In genomic region chr13:91476596-91477100, GRCm38 (mm10) we compare ENCODE assay signal across 25 mouse cellular contexts. TPM values are rescaled to one million over a fixed set of nuclear protein-coding genes. Genes with fewer than 3 reads are reported as not detected.
A peak's percentile ranks its signal among the peaks of the same experiment; 100 is the strongest.
DNase-seq lines count a peak whose midpoint lies in the region; ATAC-seq and TF ChIP-seq lines count a peak whose summit lies in the region.
"Had no signal": no experiment of that assay in that cellular context is flagged by ENCODE, and none has a peak within 500 bp of the region (broad histone marks: within the 10 kb centered on the region; RNA-seq: fewer than 3 reads in every experiment).

No protein-coding gene starts in this region.

- no peaks in the 10 kb centered on the region for H3K27me3 ChIP-seq in liver, embryonic 13.5 days
- no peaks in the 10 kb centered on the region for H3K27me3 ChIP-seq in stomach, postnatal 0 days (ENCODE audit: control insufficient read depth, insufficient read depth, low read length)
- H3K27me3 ChIP-seq: embryonic facial prominence, embryonic 15.5 days; heart, embryonic 13.5 days; hindbrain, embryonic 12.5 days; Patski had no signal

- H3K36me3 ChIP-seq in liver, embryonic 13.5 days = peaks cover 6% of the 10 kb centered on the region; the same call in 1 of the 2 replicates
- no peaks in the 10 kb centered on the region for H3K36me3 ChIP-seq in stomach, postnatal 0 days (ENCODE audit: control insufficient read depth, insufficient read depth, low read length)
- H3K36me3 ChIP-seq: embryonic facial prominence, embryonic 15.5 days; heart, embryonic 13.5 days; hindbrain, embryonic 12.5 days had no signal

- WGBS in liver, embryonic 13.5 days (ENCODE audit: insufficient replicate concordance) = 78% methylated on average over 1 of the region's 1 CpGs
- WGBS in stomach, postnatal 0 days = 93% methylated on average over 1 of the region's 1 CpGs

- H3K4me1 ChIP-seq in liver, embryonic 13.5 days (replicated peaks) = peaks cover 53% of the 10 kb centered on the region
- no peaks in the 10 kb centered on the region for H3K4me1 ChIP-seq in stomach, postnatal 0 days (replicated peaks; ENCODE audit: control insufficient read depth, insufficient read depth)

- peak; percentile 68 for DNase-seq in kidney, adult 9 months
- no peak for DNase-seq in kidney, postnatal 10 days
- DNase-seq in 416B (ENCODE audit: low read depth) = peak; percentile 80
- DNase-seq in liver, embryonic 13.5 days = peak; percentile 23
- no peak for DNase-seq in urinary bladder, postnatal 14 days (ENCODE audit: low spot score)
- DNase-seq in heart, postnatal 10 days = no peak
- DNase-seq in stomach, postnatal 0 days (ENCODE audit: low spot score) = no peak
- DNase-seq: adrenal gland, postnatal 14 days; B cell, adult 2 months; cerebellum, adult 18-20 months; cerebellum, postnatal 10 days; embryo, embryonic 11 days; gastrocnemius, adult 2 months; gastrocnemius, postnatal 36 days; heart, adult 11 months; heart, postnatal 4 days had no signal

- no peak overlapping the region for H3K4me2 ChIP-seq in liver, embryonic 13.5 days
- no peak overlapping the region for H3K4me2 ChIP-seq in stomach, postnatal 0 days (replicated peaks; ENCODE audit: low read depth)
- H3K4me2 ChIP-seq: embryonic facial prominence, embryonic 15.5 days; heart, embryonic 13.5 days; hindbrain, embryonic 12.5 days had no signal

- H3K27ac ChIP-seq in liver, embryonic 13.5 days = no peak overlapping the region
- no peak overlapping the region for H3K27ac ChIP-seq in stomach, postnatal 0 days (replicated peaks)
- H3K27ac ChIP-seq: embryonic facial prominence, embryonic 15.5 days; forebrain, embryonic 10.5 days; gastrocnemius, adult 2 months; heart, embryonic 13.5 days; hindbrain, embryonic 12.5 days had no signal

- H3K9ac ChIP-seq in liver, embryonic 13.5 days = no peak overlapping the region
- no peak overlapping the region for H3K9ac ChIP-seq in stomach, postnatal 0 days (ENCODE audit: low read length)
- H3K9ac ChIP-seq: embryonic facial prominence, embryonic 15.5 days; heart, embryonic 13.5 days; hindbrain, embryonic 12.5 days had no signal

- no peak for TF ChIP-seq EP300 in stomach, postnatal 0 days (optimal IDR thresholded peaks at IDR 0.05)

- peak; percentile 21 for ATAC-seq in CD4-positive, CD25-positive, alpha-beta regulatory T cell, adult 4 months
- peak; percentile 30; the same call in 1 of the 2 replicates for ATAC-seq in liver, embryonic 13.5 days (ENCODE audit: low read depth)
- ATAC-seq in stomach, postnatal 0 days (ENCODE audit: low FRiP score, low TSS enrichment) = no peak
- ATAC-seq: activated CD4-positive, CD25-positive, alpha-beta regulatory T cell, adult 4 months; forebrain, embryonic 14.5 days; Patski had no signal

- no peak for TF ChIP-seq CTCF in stomach, postnatal 0 days (IDR thresholded peaks at IDR 0.05; ENCODE audit: low read depth)

- no peaks in the 10 kb centered on the region for H3K9me3 ChIP-seq in liver, embryonic 13.5 days (replicated peaks)
- no peaks in the 10 kb centered on the region for H3K9me3 ChIP-seq in stomach, postnatal 0 days (ENCODE audit: control insufficient read depth, low read length)
- H3K9me3 ChIP-seq: embryonic facial prominence, embryonic 15.5 days; forebrain, embryonic 10.5 days; heart, embryonic 13.5 days; hindbrain, embryonic 12.5 days had no signal

- H3K4me3 ChIP-seq in liver, embryonic 13.5 days (replicated peaks) = no peak overlapping the region
- H3K4me3 ChIP-seq in stomach, postnatal 0 days (ENCODE audit: low read depth, low read length) = no peak overlapping the region
- H3K4me3 ChIP-seq: embryonic facial prominence, embryonic 15.5 days; erythroblast, embryonic 14.5 days; forebrain, embryonic 10.5 days; gastrocnemius, adult 2 months; heart, embryonic 13.5 days; hindbrain, embryonic 12.5 days had no signal

- intact Hi-C loops in heart, postnatal 10 days (cut with DNase I) = no loop called here

RNA-seq across cellular contexts. Expression of gene Ssbp2, which starts 16.6 kb away (rescaled TPM):
- polyA plus RNA-seq in CD4-positive, CD25-positive, alpha-beta regulatory T cell, adult 4 months (2017; shearing (Covaris generic)) = 100 to 1,000 TPM; 196 to 205 TPM
- 56.4 and 56.9 TPM in 2 replicates for polyA plus RNA-seq in liver, embryonic 13.5 days (2015; fragmentation: Nextera tagmentation; extraction: Ambion mirVana)
- 10 to 100 TPM; 51.4 to 51.7 TPM for total RNA-seq in heart, postnatal 10 days (2021)
- polyA plus RNA-seq in stomach, postnatal 0 days (2015; fragmentation: Nextera tagmentation; extraction: Ambion mirVana) = 59.2 and 69.0 TPM in 2 replicates

Comparison
In these comparisons a context has a peak if more than half of its experiments do, and no peak if none do; other contexts are left out.
1. DNase-seq: peak in kidney, adult 9 months (single experiment), 416B (single experiment) and liver, embryonic 13.5 days (single experiment); none in kidney, postnatal 10 days (single experiment), urinary bladder, postnatal 14 days (single experiment), heart, postnatal 10 days (0 of 2) and stomach, postnatal 0 days (single experiment).